Mouse (Mus musculus): Measurements from ENCODE around the gene Gsdme.

Gene Gsdme

DNA sequence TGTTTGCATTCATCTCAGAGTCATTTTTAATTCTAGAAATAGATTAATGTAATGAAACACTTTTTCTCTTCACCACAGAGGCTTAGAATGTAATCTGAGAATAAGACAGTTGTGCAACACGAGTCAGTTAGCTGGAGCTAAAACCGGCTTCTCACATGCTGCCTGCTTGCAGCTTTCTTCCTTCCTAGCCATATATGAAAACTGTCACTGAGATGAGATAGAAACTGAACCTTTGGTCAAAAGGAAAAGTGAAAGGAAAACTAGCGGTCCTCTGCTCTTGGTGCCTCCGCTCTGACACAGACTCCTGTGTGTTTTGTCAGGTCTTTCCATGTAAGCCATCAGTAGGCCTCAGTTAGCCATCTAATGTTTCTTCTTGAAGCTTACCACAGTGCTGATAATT is 75.7 kb downstream of the Gsdme start:
- DNase-seq (ENCODE audit: low spot score): no peak

DNA sequence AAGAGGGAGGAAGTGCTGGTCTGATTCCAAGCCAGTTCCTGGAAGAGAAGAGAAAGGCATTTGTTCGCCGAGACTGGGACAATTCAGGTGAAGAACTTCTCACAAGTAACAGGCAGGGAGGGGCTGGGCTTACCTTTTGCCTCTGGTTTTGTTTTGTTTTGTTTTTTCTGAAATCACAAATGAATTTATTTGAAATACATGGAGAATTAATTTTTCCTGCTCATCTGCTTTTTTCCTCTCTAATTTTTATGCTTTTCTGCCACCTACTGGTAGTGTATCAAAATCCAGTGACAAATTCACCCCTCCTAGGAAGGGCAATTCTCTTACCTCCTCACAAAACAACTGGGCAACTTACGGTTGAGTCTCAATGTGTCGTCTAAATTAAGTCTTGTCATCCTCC is 83.5 kb downstream of the Gsdme start:
- peak; percentile 56 for DNase-seq (ENCODE audit: low spot score)

DNA sequence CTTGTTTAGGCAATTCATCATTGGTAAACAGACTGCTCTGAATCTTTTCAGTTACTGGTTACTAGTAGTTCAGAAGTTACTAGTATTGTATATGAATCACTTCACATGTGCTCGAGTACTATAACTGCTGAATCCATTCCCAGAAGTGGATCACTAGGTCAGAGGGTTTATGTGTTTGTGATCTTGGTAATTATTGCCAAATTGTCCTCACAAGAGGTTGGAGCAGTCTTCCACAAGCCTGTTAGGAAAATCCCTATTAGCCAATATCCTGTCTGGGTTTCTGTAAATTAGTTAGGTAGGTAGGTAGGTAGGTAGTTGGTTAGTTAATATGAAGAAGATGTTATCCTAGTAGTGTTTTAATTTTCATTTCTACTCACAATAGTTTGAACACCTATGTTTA is 87.9 kb downstream of the Gsdme start:
- no peak for DNase-seq (ENCODE audit: low spot score)

DNA sequence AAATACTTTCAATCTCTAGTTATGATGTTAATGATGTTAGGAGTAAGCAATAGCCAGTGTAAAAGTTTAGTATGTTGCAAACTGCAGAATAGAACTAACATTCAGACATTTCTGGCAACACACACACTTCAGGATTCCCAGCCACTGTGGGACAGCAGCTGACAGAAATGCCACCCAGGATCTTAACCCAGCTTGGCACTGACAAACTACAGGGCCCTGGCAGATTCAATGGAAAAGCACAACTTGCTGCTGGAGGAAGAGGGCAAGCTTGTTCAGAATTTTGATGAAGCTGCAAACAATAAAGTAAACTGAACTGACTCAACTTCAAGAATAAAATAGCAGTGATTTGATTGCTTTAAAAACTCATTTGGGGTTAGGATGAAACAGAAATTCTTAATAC is 93.9 kb downstream of the Gsdme start:
- DNase-seq (ENCODE audit: low spot score): no peak

DNA sequence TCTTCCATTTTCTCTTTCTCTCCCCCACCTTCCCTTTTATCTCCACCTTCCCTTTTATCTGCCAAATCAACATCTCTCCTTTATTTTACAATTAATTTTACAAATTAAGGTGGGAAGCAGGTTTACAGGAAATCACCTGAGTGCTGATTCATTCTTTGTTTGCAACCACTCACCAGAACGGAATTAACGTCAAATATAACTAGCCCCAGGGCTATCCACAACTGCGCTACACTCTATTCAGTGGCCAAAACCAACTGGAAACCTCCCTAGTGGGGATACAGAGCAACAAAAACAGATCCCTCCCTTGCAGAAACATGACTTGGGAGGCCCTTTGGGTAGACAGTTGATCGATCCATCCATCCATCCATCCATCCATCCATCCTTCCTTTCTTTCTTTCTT is 94.8 kb downstream of the Gsdme start:
- DNase-seq (ENCODE audit: low spot score): no peak

DNA sequence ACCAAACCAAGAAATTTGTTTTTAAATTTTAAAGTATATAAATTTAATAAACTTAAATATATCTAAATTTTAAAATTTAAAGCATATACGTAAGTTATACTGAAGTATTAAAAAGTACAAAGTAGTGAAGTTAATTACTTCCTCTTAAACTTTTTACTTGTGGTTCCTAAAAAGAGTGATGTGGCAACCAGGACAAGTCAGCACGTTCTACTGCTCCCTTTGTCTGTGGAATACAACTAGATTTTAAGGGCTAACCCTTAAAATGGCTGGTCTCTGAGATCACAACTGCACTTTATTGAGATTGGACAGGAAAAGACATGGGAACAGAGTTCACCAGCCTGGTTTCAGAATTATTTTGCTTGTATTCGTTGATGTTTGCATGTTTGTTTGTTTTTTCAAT is 100.6 kb downstream of the Gsdme start:
- no peak for DNase-seq (ENCODE audit: low spot score)

DNA sequence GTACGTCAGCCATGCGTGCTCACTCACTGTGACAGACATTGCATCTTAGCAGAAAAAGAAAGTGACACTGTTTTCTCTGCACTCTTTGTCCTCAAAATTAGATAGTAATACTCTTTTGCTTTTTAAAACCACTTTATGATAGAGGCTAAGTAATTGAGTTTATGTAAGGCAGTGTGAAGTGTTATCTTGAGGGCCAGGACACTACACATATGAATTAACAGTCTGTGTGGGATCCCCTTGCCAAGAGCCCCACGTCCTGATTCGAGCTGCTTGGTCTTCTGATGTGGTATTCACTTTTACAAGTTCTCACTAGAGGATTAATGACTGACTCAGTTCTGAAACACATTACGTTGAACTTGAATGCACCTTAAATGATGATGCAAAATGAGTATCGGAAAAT is 103.8 kb downstream of the Gsdme start:
- DNase-seq (ENCODE audit: low spot score): no peak

DNA sequence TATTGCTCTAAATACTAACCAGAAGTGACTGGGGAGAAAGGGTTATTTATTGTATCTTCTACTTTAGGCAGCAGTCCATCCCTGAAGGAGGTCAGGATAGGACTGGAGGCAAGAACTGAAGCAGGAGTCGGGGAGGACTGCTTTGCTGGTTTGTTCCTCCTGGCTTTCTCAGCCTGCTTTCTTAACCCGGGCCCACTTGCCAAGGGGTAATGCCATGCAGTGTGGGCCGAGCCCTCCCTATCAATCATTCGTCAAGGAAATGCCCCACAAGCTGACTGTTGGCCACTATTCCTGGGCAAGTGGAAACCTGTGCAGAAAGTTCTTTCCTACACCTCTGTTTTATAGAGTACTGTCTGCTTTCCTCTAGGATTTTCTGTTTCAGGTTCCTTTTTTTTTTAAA is 114.3 kb downstream of the Gsdme start:
- no peak for DNase-seq (ENCODE audit: low spot score)

DNA sequence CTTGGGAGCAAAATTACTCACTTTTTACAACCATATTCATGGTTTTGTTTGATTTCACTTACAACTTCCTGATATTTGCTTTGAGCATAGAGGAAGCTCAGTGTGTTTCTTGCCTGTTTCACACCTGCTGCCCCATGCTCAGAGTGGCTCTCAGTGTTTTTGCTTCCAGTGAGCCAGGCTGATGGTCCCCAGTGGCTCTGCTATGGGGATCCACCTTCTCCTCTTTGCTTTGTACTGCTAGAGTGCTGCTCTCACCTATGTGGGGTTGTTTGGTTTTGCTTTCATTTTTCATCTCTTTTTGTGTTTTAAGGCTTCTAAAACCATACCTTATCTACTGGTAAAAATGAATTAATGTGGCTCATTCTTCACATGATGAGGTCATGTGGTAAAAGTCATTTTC is 117.5 kb downstream of the Gsdme start:
- no peak for DNase-seq (ENCODE audit: low spot score)

DNA sequence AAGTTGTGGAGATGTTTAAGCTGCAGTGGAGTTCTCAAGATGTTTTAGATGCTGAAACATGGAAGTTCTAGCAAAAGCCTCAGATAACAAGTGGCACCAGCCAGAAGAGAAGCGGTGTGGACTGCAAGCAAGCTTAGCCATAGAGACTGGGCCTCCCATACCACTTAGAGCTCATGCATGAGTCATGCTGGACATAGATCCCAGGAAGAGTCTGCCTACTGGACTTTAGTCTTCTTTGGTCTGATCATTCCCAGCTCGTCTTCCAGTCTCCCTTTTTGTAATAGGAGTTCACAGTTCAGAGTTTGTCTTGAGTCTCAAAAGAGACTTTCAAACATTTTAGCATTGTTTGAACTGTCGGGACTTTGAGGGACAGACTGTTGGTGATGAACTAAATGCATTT is 124.1 kb downstream of the Gsdme start:
- DNase-seq (ENCODE audit: low spot score): no peak
